Mouse (Mus musculus) embryonic fibroblast, embryonic 13.5 days (primary cell): ENCODE measurements around the gene Mief1. TPM values are rescaled to one million over a fixed set of nuclear protein-coding genes. Genes with fewer than 3 reads are reported as not detected.
A peak's percentile ranks its signal among the peaks of the same experiment; 100 is the strongest.

Experiments used
- H3K27ac ChIP-seq: 2 replicates; pipeline ENCODE4 v1.5.1; 2012; ENCODE audit warnings: low read length, control low read depth, inconsistent platforms; ENCODE audit not compliant: insufficient read depth
- H3K4me1 ChIP-seq: 2 replicates; pipeline ENCODE4 v1.6.1; 2011; ENCODE audit warnings: low read length; ENCODE audit not compliant: control insufficient read depth, insufficient read depth
- H3K4me3 ChIP-seq: 2 replicates; pipeline ENCODE4 v1.5.1; 2011; ENCODE audit warnings: mild to moderate bottlenecking, control low read depth, low read length; ENCODE audit not compliant: insufficient read depth
- CTCF ChIP-seq: IDR thresholded peaks from 2 replicates; pipeline ENCODE4 v1.5.1; 2011; ENCODE audit warnings: mild to moderate bottlenecking, control low read depth, low read length, moderate library complexity, borderline replicate concordance; ENCODE audit not compliant: insufficient read depth
- POLR2A ChIP-seq: IDR thresholded peaks from 2 replicates; pipeline ENCODE4 v1.6.1; 2011; ENCODE audit warnings: low read depth, mild to moderate bottlenecking, control low read depth, low read length, moderate library complexity
- polyA plus RNA-seq: library from polyadenylated mRNA; stranded (reverse); fragments of >200 nt; gene quantifications from 2 replicates; pipeline ENCODE4 v1.2.4, GENCODE M21; 2011; ENCODE audit warnings: low read depth; ENCODE audit not compliant: missing spikeins, insufficient read length

The Mief1 gene
- polyA plus RNA-seq, 1 experiment = 22.8 TPM

- H3K27ac ChIP-seq = no peak within 1 kb of the TSS
- TF ChIP-seq CTCF (no peak; the same call in 1 of the 2 replicates), POLR2A (no peak)
- peak within 1 kb of the TSS; percentile 6; the same call in 1 of the 2 replicates for H3K4me3 ChIP-seq
- H3K4me1 ChIP-seq = no peaks in the 10 kb centered on the region
Measured at GRCm38 (mm10) chr15:80286851-80287415, 53.1 kb downstream of the Mief1 start, which contains the start of gene Cacna1i. Cacna1i (plus strand) TSS chr15:80287238.

- TF ChIP-seq CTCF (no peak), POLR2A (no peak)
- Histone ChIP-seq H3K4me1 (no peaks in the 10 kb centered on the region), H3K4me3 (peak overlapping the region; percentile 6; the same call in 1 of the 2 replicates), H3K27ac (no peak overlapping the region)
Measured at GRCm38 (mm10) chr15:80288036-80288435, 54.2 kb downstream of the Mief1 start.

- Histone ChIP-seq H3K4me1 (no peaks in the 10 kb centered on the region), H3K4me3 (no peak overlapping the region), H3K27ac (no peak overlapping the region)
- TF ChIP-seq POLR2A (no peak), CTCF (0 out of 2 replicates have a peak, but pooled peaks have one; percentile 6)
Measured at GRCm38 (mm10) chr15:80289436-80289835, 55.6 kb downstream of the Mief1 start.

GRCm38 (mm10) chr15:80297146-80297545 is 63.3 kb downstream of the Mief1 start:
- no peaks in the 10 kb centered on the region for H3K4me1 ChIP-seq
- TF ChIP-seq POLR2A (no peak), CTCF (no peak)
- H3K4me3 ChIP-seq = no peak overlapping the region

More at GRCm38 (mm10) chr15:80297146-80297545, 63.3 kb downstream of the Mief1 start:
- H3K27ac ChIP-seq = no peak overlapping the region

Other genes with a start within 250 kb of the Mief1 start
- 0.70 and 1.0 TPM in 2 replicates for gene Pdgfb, start 219.0 kb upstream of the Mief1 start, polyA plus RNA-seq
- gene Syngr1, start 142.7 kb upstream of the Mief1 start, polyA plus RNA-seq = 0.95 and 1.1 TPM in 2 replicates
- gene Rpl3, start 142.2 kb upstream of the Mief1 start, polyA plus RNA-seq = 1,636 and 1,653 TPM in 2 replicates
- 11.0 and 12.2 TPM in 2 replicates for gene Tab1, start 100.9 kb upstream of the Mief1 start, polyA plus RNA-seq
- gene Mgat3, start 60.3 kb upstream of the Mief1 start, polyA plus RNA-seq = 12.4 and 12.6 TPM in 2 replicates
- gene AC140267.1, start 1.8 kb downstream of the Mief1 start, polyA plus RNA-seq = not detected in 2 replicates
- 364 and 499 TPM in 2 replicates for gene Atf4, start 21.2 kb downstream of the Mief1 start, polyA plus RNA-seq
- gene Rps19bp1, start 30.3 kb downstream of the Mief1 start, polyA plus RNA-seq = 20.1 and 25.9 TPM in 2 replicates
- 0.38 and 0.86 TPM in 2 replicates for gene Cacna1i, start 53.2 kb downstream of the Mief1 start, polyA plus RNA-seq